Mouse (Mus musculus) hindbrain, embryonic 14.5 days (tissue): Measurements from ENCODE around the gene Tssk2. TPM values are rescaled to one million over a fixed set of nuclear protein-coding genes. Genes with fewer than 3 reads are reported as not detected.

Source experiments
- ATAC-seq: fragments of 200-750 bp; cut with Nextera tagmentation; 2 replicates; pipeline ENCODE4 v1.8.0; 2017; ENCODE audit warnings: moderate number of reproducible peaks, mild to moderate bottlenecking, moderate TSS enrichment, moderate library complexity; ENCODE audit not compliant: low FRiP score
- DNase-seq: peaks from one replicate; pipeline ENCODE4 v3.0.0-alpha.2; 2015; ENCODE audit warnings: low spot score
- H3K27ac ChIP-seq: fragments of 300-500 bp; sonication (generic); 2 replicates; pipeline ENCODE4 v1.5.1; 2014; ENCODE audit warnings: mild to moderate bottlenecking, moderate library complexity
- H3K27me3 ChIP-seq: fragments of 300-500 bp; sonication (generic); 2 replicates; pipeline ENCODE4 v1.6.1; 2014; ENCODE audit warnings: mild to moderate bottlenecking, low read length, mixed read lengths; ENCODE audit not compliant: control insufficient read depth, insufficient read depth
- H3K36me3 ChIP-seq: fragments of 300-500 bp; sonication (generic); replicated peaks from 2 replicates; pipeline ENCODE4 v1.6.1; 2014; ENCODE audit not compliant: control insufficient read depth, insufficient read depth
- H3K4me1 ChIP-seq: fragments of 300-500 bp; sonication (generic); replicated peaks from 2 replicates; pipeline ENCODE4 v1.6.1; 2014; ENCODE audit warnings: antibody characterized with exemption, low read length, mixed read lengths; ENCODE audit not compliant: control insufficient read depth, insufficient read depth
- H3K4me2 ChIP-seq: fragments of 300-500 bp; sonication (generic); replicated peaks from 2 replicates; pipeline ENCODE4 v1.6.1; 2014; ENCODE audit warnings: mild to moderate bottlenecking, moderate library complexity
- H3K4me3 ChIP-seq: fragments of 300-500 bp; sonication (generic); replicated peaks from 2 replicates; pipeline ENCODE4 v1.5.1; 2014; ENCODE audit warnings: mild to moderate bottlenecking, low read length
- H3K9ac ChIP-seq: fragments of 300-500 bp; sonication (generic); 2 replicates; pipeline ENCODE4 v1.6.1; 2014
- H3K9me3 ChIP-seq: fragments of 300-500 bp; sonication (generic); 2 replicates; pipeline ENCODE4 v1.6.1; 2016; ENCODE audit warnings: low read length; ENCODE audit not compliant: control insufficient read depth
- WGBS: fragments of 180-500 bp; shearing (Covaris S2); extraction: QIAGEN DNeasy Blood & Tissue Kit; methylation state at CpG from one replicate; pipeline ENCODE4 v1.1.7; 2014; 5-methylcytosine and 5-hydroxymethylcytosine counted together
- polyA plus RNA-seq: library from polyadenylated mRNA; unstranded; fragments of >200 nt; fragmentation: Nextera tagmentation; extraction: Ambion mirVana; gene quantifications from 2 replicates; pipeline ENCODE4 v1.2.1, GENCODE M21; 2014

The Tssk2 gene
- not detected in 2 replicates for polyA plus RNA-seq

- ATAC-seq (no peak), DNase-seq (no peak)
- Histone ChIP-seq H3K4me3 (no peak within 1 kb of the TSS), H3K27me3 (no peaks in the 10 kb centered on the region), H3K27ac (no peak within 1 kb of the TSS), H3K9ac (no peak within 1 kb of the TSS), H3K36me3 (peaks cover 50% of the 10 kb centered on the region), H3K4me2 (no peak within 1 kb of the TSS), H3K9me3 (no peaks in the 10 kb centered on the region), H3K4me1 (no peaks in the 10 kb centered on the region)
- 86% methylated on average over 14 of the region's 14 CpGs for WGBS
These were observed at the start of gene Tssk2, which contains the start of gene Dgcr2 for GRCm38 (mm10) chr16:17898462-17898861. Gene Tssk2, plus strand, starts transcription at chr16:17898637. Gene Dgcr2, minus strand, starts transcription at chr16:17898562.

GRCm38 (mm10) chr16:17848928-17849327 is 49.5 kb upstream of the Tssk2 start:
- H3K9me3 ChIP-seq: no peaks in the 10 kb centered on the region
- no peak overlapping the region for H3K4me2 ChIP-seq
- H3K9ac ChIP-seq: no peak overlapping the region
- no peaks in the 10 kb centered on the region for H3K27me3 ChIP-seq
- peaks cover 95% of the 10 kb centered on the region for H3K36me3 ChIP-seq
- H3K4me1 ChIP-seq: no peaks in the 10 kb centered on the region
- peak overlapping the region; percentile 50 for H3K27ac ChIP-seq
- ATAC-seq: peak; percentile 77
- H3K4me3 ChIP-seq: no peak overlapping the region
- WGBS: 35% methylated on average over 1 of the region's 1 CpGs
- DNase-seq: peak; percentile 86

DNA sequence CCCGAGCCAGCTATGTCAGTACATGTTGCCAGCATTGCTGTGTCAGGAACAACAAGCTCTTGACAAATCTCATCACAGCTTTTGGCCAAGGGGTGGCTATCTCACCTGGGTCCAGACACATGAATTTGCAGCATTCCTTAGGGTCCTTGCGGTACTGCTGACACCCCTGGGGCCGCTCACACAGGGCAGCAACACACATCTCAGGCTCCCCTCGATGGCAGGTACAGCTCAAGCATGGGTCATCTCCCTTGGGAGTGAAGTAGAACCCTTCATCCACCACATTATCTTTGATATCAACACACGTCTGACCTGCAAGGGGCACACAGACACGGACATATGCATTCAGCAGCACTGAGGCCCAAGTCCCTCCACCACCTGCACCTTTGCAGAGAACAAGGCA is 49.0 kb upstream of the Tssk2 start:
- no peak overlapping the region for H3K4me2 ChIP-seq
- peaks cover 95% of the 10 kb centered on the region for H3K36me3 ChIP-seq
- no peak overlapping the region for H3K9ac ChIP-seq
- no peaks in the 10 kb centered on the region for H3K4me1 ChIP-seq
- WGBS: 87% methylated on average over 6 of the region's 6 CpGs
- no peak overlapping the region for H3K4me3 ChIP-seq
- ATAC-seq: no peak; the same call in 1 of the 2 replicates
- H3K27ac ChIP-seq: no peak overlapping the region
- H3K9me3 ChIP-seq: no peaks in the 10 kb centered on the region
- DNase-seq: no peak
- H3K27me3 ChIP-seq: no peaks in the 10 kb centered on the region

DNA sequence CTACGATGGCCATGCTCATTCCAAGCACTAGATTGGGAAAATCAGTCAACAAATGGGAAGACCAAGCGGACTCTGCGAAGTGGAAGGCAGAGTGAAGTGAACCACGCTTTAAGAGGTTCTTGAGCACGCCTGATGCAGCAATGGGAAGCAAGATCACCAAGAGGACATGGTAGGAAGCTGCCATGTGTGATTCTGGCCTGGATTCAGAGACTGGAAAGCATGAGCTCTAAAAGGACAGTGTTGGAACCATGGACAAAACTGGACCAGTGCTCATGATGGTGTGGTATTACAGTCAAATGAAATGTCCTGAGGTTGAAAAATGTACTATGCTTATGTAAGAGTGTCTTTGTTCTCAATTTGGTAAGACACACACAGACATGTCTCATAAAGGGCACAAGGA is 47.1 kb upstream of the Tssk2 start:
- no peaks in the 10 kb centered on the region for H3K27me3 ChIP-seq
- H3K9me3 ChIP-seq: no peaks in the 10 kb centered on the region
- H3K27ac ChIP-seq: no peak overlapping the region
- no peaks in the 10 kb centered on the region for H3K4me1 ChIP-seq
- WGBS: 97% methylated on average over 5 of the region's 5 CpGs
- H3K4me2 ChIP-seq: no peak overlapping the region
- H3K9ac ChIP-seq: no peak overlapping the region
- peaks cover 93% of the 10 kb centered on the region for H3K36me3 ChIP-seq
- no peak for DNase-seq
- ATAC-seq: no peak
- H3K4me3 ChIP-seq: no peak overlapping the region

DNA sequence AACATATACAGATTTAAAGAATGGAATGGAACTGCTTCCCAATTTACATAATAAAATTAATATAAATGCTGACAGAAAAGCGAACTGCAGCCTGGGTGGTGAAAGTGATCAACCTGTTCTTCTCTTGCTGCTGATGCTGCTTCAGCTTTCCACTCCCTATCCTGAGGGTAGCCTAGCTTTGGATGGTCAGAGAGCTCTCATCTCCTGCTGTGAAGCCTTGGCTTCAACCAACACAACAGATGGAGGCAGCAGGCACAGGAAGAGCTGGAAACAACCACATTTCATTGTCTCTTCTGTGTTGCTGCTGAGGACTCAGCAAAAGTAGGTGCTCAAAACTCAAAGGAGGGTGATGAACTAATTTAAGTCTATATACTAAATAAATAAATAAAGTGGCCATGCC is 46.6 kb upstream of the Tssk2 start:
- ATAC-seq (no peak), DNase-seq (no peak)
- no peaks in the 10 kb centered on the region for H3K9me3 ChIP-seq
- no peak overlapping the region for H3K4me2 ChIP-seq
- 94% methylated on average over 1 of the region's 1 CpGs for WGBS
- H3K4me3 ChIP-seq: no peak overlapping the region
- H3K27me3 ChIP-seq: no peaks in the 10 kb centered on the region
- no peak overlapping the region for H3K9ac ChIP-seq
- peaks cover 93% of the 10 kb centered on the region for H3K36me3 ChIP-seq
- no peak overlapping the region for H3K27ac ChIP-seq
- no peaks in the 10 kb centered on the region for H3K4me1 ChIP-seq

- H3K27me3 ChIP-seq: no peaks in the 10 kb centered on the region
- H3K27ac ChIP-seq: no peak overlapping the region
- DNase-seq (no peak), ATAC-seq (no peak)
- no peaks in the 10 kb centered on the region for H3K9me3 ChIP-seq
- no peak overlapping the region for H3K9ac ChIP-seq
- 87% methylated on average over 2 of the region's 2 CpGs for WGBS
- peaks cover 93% of the 10 kb centered on the region for H3K36me3 ChIP-seq
- H3K4me2 ChIP-seq: no peak overlapping the region
- no peaks in the 10 kb centered on the region for H3K4me1 ChIP-seq
- H3K4me3 ChIP-seq: no peak overlapping the region
These were observed 45.2 kb upstream of the Tssk2 start for GRCm38 (mm10) chr16:17853263-17853662.

DNA sequence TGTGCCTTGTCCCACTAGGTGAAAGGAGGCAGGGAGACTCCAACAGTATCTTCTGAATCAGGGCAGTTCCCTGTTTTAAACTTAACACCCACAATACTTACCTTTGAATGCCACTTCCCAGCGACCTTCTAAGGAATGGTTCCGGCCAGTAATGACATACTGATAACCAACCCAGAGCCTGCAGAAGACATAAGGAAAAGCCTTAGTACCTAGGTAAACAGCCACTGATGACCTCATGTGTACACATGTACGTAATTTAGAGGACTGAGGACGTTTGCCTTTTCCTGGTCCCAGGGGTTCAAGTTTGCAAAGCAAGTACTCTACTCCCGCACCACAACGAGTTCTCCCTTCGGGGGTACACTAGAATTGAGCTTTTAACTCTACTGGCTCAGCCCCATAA is 41.3 kb upstream of the Tssk2 start:
- H3K9me3 ChIP-seq: no peaks in the 10 kb centered on the region
- 92% methylated on average over 7 of the region's 7 CpGs for WGBS
- H3K27ac ChIP-seq: no peak overlapping the region
- DNase-seq (no peak), ATAC-seq (no peak)
- H3K4me2 ChIP-seq: no peak overlapping the region
- H3K4me3 ChIP-seq: no peak overlapping the region
- no peak overlapping the region for H3K9ac ChIP-seq
- H3K4me1 ChIP-seq: no peaks in the 10 kb centered on the region
- no peaks in the 10 kb centered on the region for H3K27me3 ChIP-seq
- peaks cover 86% of the 10 kb centered on the region for H3K36me3 ChIP-seq

DNA sequence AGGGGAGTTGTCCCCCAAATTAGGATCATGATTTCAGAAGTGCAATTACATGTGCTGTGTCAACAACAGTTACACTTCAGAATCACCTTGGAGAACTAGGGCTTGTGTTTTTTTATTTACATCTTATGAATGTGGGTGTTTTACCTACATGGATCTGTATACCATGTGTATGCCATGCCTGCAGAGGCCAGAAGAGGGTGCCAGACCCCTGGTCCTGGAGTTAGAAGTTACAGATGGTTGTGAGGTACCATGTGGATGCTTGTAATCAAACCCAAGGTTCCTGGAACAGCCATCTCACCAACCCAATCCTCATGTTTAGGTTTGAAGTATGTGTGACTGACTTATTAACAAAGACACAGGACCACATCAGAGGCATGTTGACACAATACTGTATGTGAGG is 39.8 kb upstream of the Tssk2 start:
- Histone ChIP-seq H3K4me2 (no peak overlapping the region), H3K27ac (no peak overlapping the region), H3K4me3 (no peak overlapping the region), H3K36me3 (peaks cover 73% of the 10 kb centered on the region), H3K4me1 (no peaks in the 10 kb centered on the region), H3K9ac (no peak overlapping the region), H3K9me3 (no peaks in the 10 kb centered on the region), H3K27me3 (no peaks in the 10 kb centered on the region)
- DNase-seq: peak; percentile 46
- ATAC-seq: 0 out of 2 replicates have a peak, but pooled peaks have one; percentile 43

DNA sequence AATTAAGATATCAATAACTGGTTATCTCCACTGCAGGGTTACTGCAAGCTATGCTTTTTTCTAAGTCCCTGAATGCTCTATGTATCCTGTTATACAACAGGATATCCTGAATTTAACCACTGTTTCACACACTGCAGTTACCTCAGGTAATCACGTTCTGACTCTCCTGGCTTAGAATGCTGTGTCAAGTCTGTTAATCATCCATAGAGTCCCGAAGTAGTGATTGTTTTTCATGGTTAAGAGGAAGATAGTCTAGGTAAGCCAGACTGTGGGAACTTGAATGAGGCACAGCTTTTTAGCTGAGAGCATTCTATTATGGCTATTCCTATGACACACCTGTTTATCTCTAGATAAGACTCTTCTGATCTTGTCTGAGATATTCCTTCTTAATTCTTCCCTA is 33.1 kb upstream of the Tssk2 start:
- no peaks in the 10 kb centered on the region for H3K4me1 ChIP-seq
- H3K4me3 ChIP-seq: no peak overlapping the region
- H3K9me3 ChIP-seq: no peaks in the 10 kb centered on the region
- H3K4me2 ChIP-seq: no peak overlapping the region
- no peak overlapping the region for H3K27ac ChIP-seq
- ATAC-seq: no peak
- H3K27me3 ChIP-seq: no peaks in the 10 kb centered on the region
- DNase-seq: no peak
- WGBS: 92% methylated on average over 2 of the region's 2 CpGs
- peaks cover 32% of the 10 kb centered on the region for H3K36me3 ChIP-seq
- no peak overlapping the region for H3K9ac ChIP-seq

- Histone ChIP-seq H3K4me1 (no peaks in the 10 kb centered on the region), H3K27ac (no peak overlapping the region), H3K9me3 (no peaks in the 10 kb centered on the region), H3K4me3 (no peak overlapping the region), H3K4me2 (no peak overlapping the region), H3K27me3 (no peaks in the 10 kb centered on the region), H3K36me3 (peaks cover 32% of the 10 kb centered on the region), H3K9ac (no peak overlapping the region)
- WGBS: 73% methylated on average over 6 of the region's 6 CpGs
- DNase-seq (no peak), ATAC-seq (no peak)
These were observed 32.7 kb upstream of the Tssk2 start for GRCm38 (mm10) chr16:17865770-17866169.
